Mouse (Mus musculus): ENCODE data around the gene Dusp18. TPM values are rescaled to one million over a fixed set of nuclear protein-coding genes. Genes with fewer than 3 reads are reported as not detected.

Gene Dusp18
- total and polyA plus RNA-seq, 3 experiments, result 0.81 to 2.2 TPM; not detected in 1

DNA sequence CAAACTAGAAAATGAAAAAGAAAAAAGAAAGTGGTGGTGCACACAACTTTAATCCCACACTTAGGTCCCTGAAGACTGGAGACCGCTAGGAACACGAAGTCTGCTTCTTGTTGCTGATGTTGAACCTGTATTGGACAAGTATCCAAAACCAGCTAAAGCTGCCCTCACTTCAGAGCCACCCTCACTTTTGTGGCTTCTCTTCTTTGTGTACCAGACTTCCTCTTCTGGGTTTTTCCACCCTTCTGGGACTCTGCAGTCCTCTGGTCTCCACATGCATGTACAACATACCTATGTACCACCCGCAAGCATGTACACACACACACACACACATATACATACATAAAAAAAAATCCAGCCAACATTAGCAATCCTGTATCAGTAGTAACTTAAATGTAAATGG lies 11.3 kb upstream of the Dusp18 start:
- Histone ChIP-seq H3K36me3 (ENCODE audit: control insufficient read depth in 1 of 2, insufficient read depth in 2 of 2, low read length in 2 of 2) (peaks cover 0 to 16% of the 10 kb centered on the region in 2 experiments; a peak in 2 of 4 replicates), H3K79me2 (ENCODE audit: control insufficient read depth, insufficient read depth, low read length, poor library complexity) (no peaks in the 10 kb centered on the region), H3K4me1 (ENCODE audit: control insufficient read depth in 1 of 2, insufficient read depth in 2 of 2, low read length in 2 of 2) (peaks cover 3 to 17% of the 10 kb centered on the region in 2 experiments; a peak in 3 of 4 replicates), H3K27me3 (ENCODE audit: control insufficient read depth in 1 of 2, insufficient read depth in 2 of 2, low read length in 2 of 2) (peaks cover 6 to 10% of the 10 kb centered on the region in 2 experiments; a peak in 2 of 4 replicates), H3K9ac (ENCODE audit: control insufficient read depth, low read depth, low read length, poor library complexity, severe bottlenecking) (no peak overlapping the region), H3K27ac (ENCODE audit: control insufficient read depth, low read depth, low read length) (no peak overlapping the region), H3K9me3 (replicated peaks; ENCODE audit: insufficient read depth, low read length) (no peaks in the 10 kb centered on the region), H3K4me3 (ENCODE audit: control insufficient read depth in 1 of 2, insufficient read depth in 1 of 2, low read depth in 2 of 2, low read length in 2 of 2) (no peak overlapping the region)
- peak; percentile 46 for DNase-seq (ENCODE audit: low read depth, low spot score)
- no peak for TF ChIP-seq POLR2A (IDR thresholded peaks at IDR 0.05; ENCODE audit: control insufficient read depth in 1 of 2, insufficient read depth in 1 of 2, low read depth in 1 of 2, low read length in 2 of 2, poor library complexity in 1 of 2)
- TF ChIP-seq E2F4 (IDR thresholded peaks at IDR 0.05; ENCODE audit: borderline replicate concordance, low read depth, low read length), result no peak
- TF ChIP-seq GATA1 (IDR thresholded peaks at IDR 0.05; ENCODE audit: low read depth, low read length), result no peak
- TF ChIP-seq MYC (IDR thresholded peaks at IDR 0.05; ENCODE audit: low read depth, low read length), result no peak
- no peak for TF ChIP-seq ETS1 (IDR thresholded peaks at IDR 0.05; ENCODE audit: low read depth, low read length)
- no peak for TF ChIP-seq SMC3 (IDR thresholded peaks at IDR 0.05; ENCODE audit: low read depth, low read length)
- TF ChIP-seq CHD2 (IDR thresholded peaks at IDR 0.05; ENCODE audit: low read length), result no peak
- no peak for TF ChIP-seq UBTF (IDR thresholded peaks at IDR 0.05; ENCODE audit: borderline replicate concordance, insufficient read depth, low read depth, low read length)
- TF ChIP-seq MEF2A (IDR thresholded peaks at IDR 0.05; ENCODE audit: extremely low read depth, insufficient replicate concordance, low read depth, low read length, poor library complexity, severe bottlenecking), result no peak
- no peak for TF ChIP-seq TBP (IDR thresholded peaks at IDR 0.05; ENCODE audit: low read depth, low read length)
- TF ChIP-seq CTCF (IDR thresholded peaks at IDR 0.05 in 2 of 3, conservative IDR thresholded peaks at IDR 0.05 in 1 of 3; ENCODE audit: control insufficient read depth in 1 of 3, insufficient read depth in 1 of 3, low read depth in 2 of 3, low read length in 3 of 3, poor library complexity in 1 of 3, severe bottlenecking in 1 of 3), result no peak
- TF ChIP-seq MXI1 (IDR thresholded peaks at IDR 0.05; ENCODE audit: low read depth, low read length), result no peak
- no peak for TF ChIP-seq RAD21 (IDR thresholded peaks at IDR 0.05; ENCODE audit: low read depth, low read length)
- TF ChIP-seq CHD1 (IDR thresholded peaks at IDR 0.05; ENCODE audit: low read depth, low read length), result no peak

GRCm38 (mm10) chr11:3887331-3887730 lies 7.7 kb upstream of the Dusp18 start:
- Histone ChIP-seq H3K4me3 (ENCODE audit: control insufficient read depth in 1 of 2, insufficient read depth in 1 of 2, low read depth in 2 of 2, low read length in 2 of 2) (no peak overlapping the region), H3K27me3 (ENCODE audit: control insufficient read depth in 1 of 2, insufficient read depth in 2 of 2, low read length in 2 of 2) (peaks cover 1 to 7% of the 10 kb centered on the region in 2 experiments; a peak in 2 of 4 replicates), H3K79me2 (ENCODE audit: control insufficient read depth, insufficient read depth, low read length, poor library complexity) (no peaks in the 10 kb centered on the region), H3K27ac (ENCODE audit: control insufficient read depth, low read depth, low read length) (no peak overlapping the region), H3K4me1 (ENCODE audit: control insufficient read depth in 1 of 2, insufficient read depth in 2 of 2, low read length in 2 of 2) (peaks cover 3 to 17% of the 10 kb centered on the region in 2 experiments; a peak in 3 of 4 replicates), H3K9me3 (replicated peaks; ENCODE audit: insufficient read depth, low read length) (no peaks in the 10 kb centered on the region), H3K9ac (ENCODE audit: control insufficient read depth, low read depth, low read length, poor library complexity, severe bottlenecking) (no peak overlapping the region), H3K36me3 (ENCODE audit: control insufficient read depth in 1 of 2, insufficient read depth in 2 of 2, low read length in 2 of 2) (peaks cover 0 to 16% of the 10 kb centered on the region in 2 experiments; a peak in 2 of 4 replicates)
- TF ChIP-seq EP300 (IDR thresholded peaks at IDR 0.05; ENCODE audit: low read depth in 1 of 2, low read length in 2 of 2) (peak in 1 of 2 experiments; percentile 60; a peak in 2 of 4 replicates), MAX (IDR thresholded peaks at IDR 0.05; ENCODE audit: low read length) (no peak), ZC3H11A (IDR thresholded peaks at IDR 0.05; ENCODE audit: low read depth, low read length) (no peak), RCOR1 (IDR thresholded peaks at IDR 0.05; ENCODE audit: low read depth, low read length) (0 out of 2 replicates have a peak, but pooled peaks have one; percentile 16), GATA1 (IDR thresholded peaks at IDR 0.05; ENCODE audit: low read depth, low read length) (peak; percentile 71), ETS1 (IDR thresholded peaks at IDR 0.05; ENCODE audit: low read depth, low read length) (0 out of 2 replicates have a peak, but pooled peaks have one; percentile 9), TCF12 (IDR thresholded peaks at IDR 0.05; ENCODE audit: low read depth, low read length) (peak; percentile 75), MYC (IDR thresholded peaks at IDR 0.05; ENCODE audit: low read depth, low read length) (no peak), TAL1 (IDR thresholded peaks at IDR 0.05; ENCODE audit: low read length) (peak; percentile 86)
- DNase-seq (ENCODE audit: low read depth, low spot score), result peak; percentile 88

All from MEL (cell line).